Mouse (Mus musculus) forebrain, embryonic 14.5 days (tissue): ENCODE measurements around the gene Usp49. TPM values are rescaled to one million over a fixed set of nuclear protein-coding genes. Genes with fewer than 3 reads are reported as not detected.

Source experiments
- ATAC-seq: fragments of 200-750 bp; cut with Nextera tagmentation; 2 replicates; pipeline ENCODE4 v1.8.0; 2017; ENCODE audit warnings: mild to moderate bottlenecking, moderate library complexity
- DNase-seq: peaks from one replicate; pipeline ENCODE4 v3.0.0-alpha.2; 2015; ENCODE audit warnings: low spot score
- H3K27ac ChIP-seq: fragments of 300-500 bp; sonication (generic); 2 replicates; pipeline ENCODE4 v1.5.1; 2014; ENCODE audit warnings: low read depth, mild to moderate bottlenecking, control low read depth, low read length, moderate library complexity
- H3K27me3 ChIP-seq: fragments of 300-500 bp; sonication (generic); replicated peaks from 2 replicates; pipeline ENCODE4 v1.6.1; 2014; ENCODE audit warnings: low read length, control low read depth, mixed read lengths; ENCODE audit not compliant: control insufficient read depth, insufficient read depth
- H3K36me3 ChIP-seq: fragments of 300-500 bp; sonication (generic); 2 replicates; pipeline ENCODE4 v1.6.1; 2014; ENCODE audit warnings: low read length, control low read depth; ENCODE audit not compliant: control insufficient read depth, insufficient read depth
- H3K4me1 ChIP-seq: fragments of 300-500 bp; sonication (generic); 2 replicates; pipeline ENCODE4 v1.6.1; 2014; ENCODE audit warnings: antibody characterized with exemption, low read length, control low read depth; ENCODE audit not compliant: control insufficient read depth, insufficient read depth
- H3K4me2 ChIP-seq: fragments of 300-500 bp; sonication (generic); 2 replicates; pipeline ENCODE4 v1.6.1; 2014; ENCODE audit warnings: mild to moderate bottlenecking, control low read depth, low read length
- H3K4me3 ChIP-seq: fragments of 300-500 bp; sonication (generic); 2 replicates; pipeline ENCODE4 v1.5.1; 2014; ENCODE audit warnings: low read depth, low read length, control low read depth
- H3K9ac ChIP-seq: fragments of 300-500 bp; sonication (generic); 2 replicates; pipeline ENCODE4 v1.6.1; 2014; ENCODE audit warnings: mild to moderate bottlenecking, low read length, control low read depth, moderate library complexity
- H3K9me3 ChIP-seq: fragments of 300-500 bp; sonication (generic); replicated peaks from 2 replicates; pipeline ENCODE4 v1.6.1; 2016; ENCODE audit warnings: low read length, control low read depth, mixed read lengths; ENCODE audit not compliant: control insufficient read depth
- WGBS: fragments of 180-500 bp; shearing (Covaris S2); extraction: QIAGEN DNeasy Blood & Tissue Kit; methylation state at CpG from one replicate; pipeline ENCODE4 v1.1.7; 2014; 5-methylcytosine and 5-hydroxymethylcytosine counted together
- polyA plus RNA-seq: library from polyadenylated mRNA; unstranded; fragments of >200 nt; fragmentation: Nextera tagmentation; extraction: Ambion mirVana; gene quantifications from 2 replicates; pipeline ENCODE4 v1.2.1, GENCODE M21; 2014

Gene Usp49
- polyA plus RNA-seq, 1 experiment from 2014 or later = 6.6 TPM

GRCm38 (mm10) chr17:47715037-47715436 is 84.5 kb downstream of the Usp49 start:
- no peak for ATAC-seq
- no peaks in the 10 kb centered on the region for H3K4me1 ChIP-seq
- H3K27ac ChIP-seq = no peak overlapping the region
- H3K4me2 ChIP-seq = no peak overlapping the region
- no peak overlapping the region for H3K4me3 ChIP-seq
- WGBS = 67% methylated on average over 3 of the region's 3 CpGs
- H3K9me3 ChIP-seq = no peaks in the 10 kb centered on the region
- H3K27me3 ChIP-seq = no peaks in the 10 kb centered on the region
- no peak overlapping the region for H3K9ac ChIP-seq
- no peaks in the 10 kb centered on the region for H3K36me3 ChIP-seq
- DNase-seq = no peak

- ATAC-seq = no peak
- Histone ChIP-seq H3K4me2 (no peak overlapping the region), H3K4me3 (no peak overlapping the region), H3K9ac (no peak overlapping the region), H3K36me3 (no peaks in the 10 kb centered on the region), H3K9me3 (no peaks in the 10 kb centered on the region), H3K27ac (no peak overlapping the region), H3K4me1 (no peaks in the 10 kb centered on the region), H3K27me3 (no peaks in the 10 kb centered on the region)
- no peak for DNase-seq
- 90% methylated on average over 4 of the region's 4 CpGs for WGBS
These were observed 90.7 kb downstream of the Usp49 start for GRCm38 (mm10) chr17:47721183-47721582.

- Histone ChIP-seq H3K4me2 (no peak within 1 kb of the TSS), H3K4me1 (no peaks in the 10 kb centered on the region), H3K27ac (no peak within 1 kb of the TSS), H3K9me3 (no peaks in the 10 kb centered on the region), H3K9ac (no peak within 1 kb of the TSS), H3K36me3 (no peaks in the 10 kb centered on the region), H3K4me3 (no peak within 1 kb of the TSS), H3K27me3 (no peaks in the 10 kb centered on the region)
- ATAC-seq (no peak), DNase-seq (no peak)
- 85% methylated on average over 11 of the region's 11 CpGs for WGBS
These were observed 96.1 kb downstream of the Usp49 start, which contains the start of gene Pgc for GRCm38 (mm10) chr17:47726566-47726965. TSS of gene Pgc (plus strand) at chr17:47726842.

- DNase-seq (no peak), ATAC-seq (no peak)
- Histone ChIP-seq H3K4me3 (no peak overlapping the region), H3K36me3 (no peaks in the 10 kb centered on the region), H3K4me2 (no peak overlapping the region), H3K4me1 (no peaks in the 10 kb centered on the region), H3K9ac (no peak overlapping the region), H3K27ac (no peak overlapping the region), H3K27me3 (no peaks in the 10 kb centered on the region), H3K9me3 (no peaks in the 10 kb centered on the region)
- WGBS = 51% methylated on average over 24 of the region's 24 CpGs
These were observed 100.4 kb downstream of the Usp49 start for GRCm38 (mm10) chr17:47730633-47731575.

GRCm38 (mm10) chr17:47735553-47736100 is 105.1 kb downstream of the Usp49 start:
- H3K36me3 ChIP-seq = no peaks in the 10 kb centered on the region
- ATAC-seq (no peak), DNase-seq (no peak)
- no peak overlapping the region for H3K27ac ChIP-seq
- H3K9me3 ChIP-seq = no peaks in the 10 kb centered on the region
- H3K4me1 ChIP-seq = peaks cover 2% of the 10 kb centered on the region
- H3K4me2 ChIP-seq = no peak overlapping the region
- WGBS = 79% methylated on average over 14 of the region's 14 CpGs
- H3K4me3 ChIP-seq = no peak overlapping the region
- no peak overlapping the region for H3K9ac ChIP-seq
- H3K27me3 ChIP-seq = peaks cover 28% of the 10 kb centered on the region

Other genes with a start within 250 kb of the Usp49 start
- gene Guca1b, start 245.3 kb upstream of the Usp49 start, polyA plus RNA-seq = 0.37 TPM in 1 of 2 replicates, not detected in the other
- gene Guca1a, start 230.1 kb upstream of the Usp49 start, polyA plus RNA-seq = 0.47 and 0.69 TPM in 2 replicates
- 0.18 TPM in 1 of 2 replicates, not detected in the other for gene AI661453, start 194.1 kb upstream of the Usp49 start, polyA plus RNA-seq
- 0.61 and 0.69 TPM in 2 replicates for gene 1700001C19Rik, start 193.3 kb upstream of the Usp49 start, polyA plus RNA-seq
- 24.0 and 25.9 TPM in 2 replicates for gene Taf8, start 128.4 kb upstream of the Usp49 start, polyA plus RNA-seq
- gene Ccnd3, start 125.6 kb upstream of the Usp49 start, polyA plus RNA-seq = 60.6 and 67.2 TPM in 2 replicates
- 25.1 and 33.2 TPM in 2 replicates for gene Bysl, start 19.2 kb upstream of the Usp49 start, polyA plus RNA-seq
- gene Med20, start 19.1 kb upstream of the Usp49 start, polyA plus RNA-seq = 55.4 and 55.5 TPM in 2 replicates
- gene Gm20517, start 19.1 kb upstream of the Usp49 start, polyA plus RNA-seq = 1.8 and 3.6 TPM in 2 replicates
- 309 and 324 TPM in 2 replicates for gene Tomm6, start 57.7 kb downstream of the Usp49 start, polyA plus RNA-seq
- gene Frs3, start 58.3 kb downstream of the Usp49 start, polyA plus RNA-seq = 16.1 and 17.4 TPM in 2 replicates
- gene Gm21981, start 63.8 kb downstream of the Usp49 start, polyA plus RNA-seq = 4.7 and 4.8 TPM in 2 replicates
- 0.42 and 0.62 TPM in 2 replicates for gene Prickle4, start 64.0 kb downstream of the Usp49 start, polyA plus RNA-seq
- not detected in 2 replicates for gene Pgc, start 96.2 kb downstream of the Usp49 start, polyA plus RNA-seq
- gene Tfeb, start 106.3 kb downstream of the Usp49 start, polyA plus RNA-seq = 2.2 and 2.4 TPM in 2 replicates
- gene Mdfi, start 204.0 kb downstream of the Usp49 start, polyA plus RNA-seq = 10.4 and 12.4 TPM in 2 replicates